Mouse (Mus musculus) spleen, adult 18-20 months (tissue): ENCODE measurements around the gene Amer2.

ENCODE experiments used
- DNase-seq, 2 experiments: peaks; one replicate each; pipeline ENCODE4 v3.0.0; 2022; ENCODE audit warnings: mixed read lengths in 2 of 2

Gene Amer2

GRCm38 (mm10) chr14:60388332-60388731, 15.3 kb downstream of the Amer2 start:
- no peak for DNase-seq

GRCm38 (mm10) chr14:60392202-60392601, 19.1 kb downstream of the Amer2 start:
- DNase-seq, result no peak

- no peak for DNase-seq
These were observed 24.3 kb downstream of the Amer2 start for GRCm38 (mm10) chr14:60397321-60397720.

GRCm38 (mm10) chr14:60398861-60399260, 25.8 kb downstream of the Amer2 start:
- no peak for DNase-seq

- DNase-seq, result no peak
These were observed 30.2 kb downstream of the Amer2 start for GRCm38 (mm10) chr14:60403228-60403627.

- DNase-seq, result no peak
These were observed 32.8 kb downstream of the Amer2 start for GRCm38 (mm10) chr14:60405829-60406228.

GRCm38 (mm10) chr14:60406543-60406942, 33.5 kb downstream of the Amer2 start:
- no peak for DNase-seq

GRCm38 (mm10) chr14:60407319-60407718, 34.3 kb downstream of the Amer2 start:
- DNase-seq, result no peak

- DNase-seq, result no peak
These were observed 36.8 kb downstream of the Amer2 start for GRCm38 (mm10) chr14:60409702-60410491.

GRCm38 (mm10) chr14:60411229-60411628, 38.2 kb downstream of the Amer2 start:
- DNase-seq, result no peak

- no peak for DNase-seq
These were observed 41.6 kb downstream of the Amer2 start for GRCm38 (mm10) chr14:60414691-60415090.

GRCm38 (mm10) chr14:60417924-60418323, 44.9 kb downstream of the Amer2 start:
- no peak for DNase-seq

GRCm38 (mm10) chr14:60422920-60423319, 49.9 kb downstream of the Amer2 start:
- no peak for DNase-seq

- no peak for DNase-seq
These were observed 51.1 kb downstream of the Amer2 start for GRCm38 (mm10) chr14:60424174-60424573.

- DNase-seq, result peak in 1 of 2 experiments; percentile 6
These were observed 52.5 kb downstream of the Amer2 start for GRCm38 (mm10) chr14:60425553-60425952.

GRCm38 (mm10) chr14:60427896-60428295, 54.8 kb downstream of the Amer2 start:
- DNase-seq, result no peak

GRCm38 (mm10) chr14:60429513-60429912, 56.5 kb downstream of the Amer2 start:
- DNase-seq, result no peak

- no peak for DNase-seq
These were observed 58.5 kb downstream of the Amer2 start for GRCm38 (mm10) chr14:60431515-60431914.

GRCm38 (mm10) chr14:60432136-60432535, 59.1 kb downstream of the Amer2 start:
- no peak for DNase-seq

GRCm38 (mm10) chr14:60435515-60435914, 62.5 kb downstream of the Amer2 start:
- DNase-seq, result no peak

GRCm38 (mm10) chr14:60436364-60436763, 63.3 kb downstream of the Amer2 start:
- no peak for DNase-seq
